Mouse (Mus musculus) embryonic facial prominence, embryonic 11.5 days (tissue): ENCODE data around the gene Lurap1l. TPM values are rescaled to one million over a fixed set of nuclear protein-coding genes. Genes with fewer than 3 reads are reported as not detected.

Experiments
- ATAC-seq: fragments of 200-750 bp; cut with Nextera tagmentation; replicated peaks from 2 replicates; pipeline ENCODE4 v1.8.0; 2017; ENCODE audit warnings: low read depth; ENCODE audit not compliant: insufficient number of reproducible peaks, low FRiP score, low TSS enrichment
- DNase-seq: peaks from one replicate; pipeline ENCODE4 v3.0.0-alpha.2; 2015; ENCODE audit warnings: low spot score
- H3K27ac ChIP-seq: fragments of 300-500 bp; sonication (generic); replicated peaks from 2 replicates; pipeline ENCODE4 v1.5.1; 2014; ENCODE audit warnings: mild to moderate bottlenecking, low read depth, low read length, control low read depth
- H3K27me3 ChIP-seq: fragments of 300-500 bp; sonication (generic); 2 replicates; pipeline ENCODE4 v1.6.1; 2014; ENCODE audit warnings: mild to moderate bottlenecking, low read length, moderate library complexity, mixed read lengths; ENCODE audit not compliant: control insufficient read depth, insufficient read depth
- H3K36me3 ChIP-seq: fragments of 300-500 bp; sonication (generic); replicated peaks from 2 replicates; pipeline ENCODE4 v1.6.1; 2014; ENCODE audit warnings: low read depth, mild to moderate bottlenecking, low read length, moderate library complexity, mixed read lengths; ENCODE audit not compliant: control insufficient read depth, insufficient read depth
- H3K4me1 ChIP-seq: fragments of 300-500 bp; sonication (generic); 2 replicates; pipeline ENCODE4 v1.6.1; 2014; ENCODE audit warnings: low read length, mixed read lengths; ENCODE audit not compliant: control insufficient read depth, insufficient read depth
- H3K4me2 ChIP-seq: fragments of 300-500 bp; sonication (generic); 2 replicates; pipeline ENCODE4 v1.6.1; 2014; ENCODE audit warnings: low read depth, mild to moderate bottlenecking, control low read depth, low read length, moderate library complexity
- H3K4me3 ChIP-seq: fragments of 300-500 bp; sonication (generic); 2 replicates; pipeline ENCODE4 v1.5.1; 2014; ENCODE audit warnings: low read depth, low read length, control low read depth
- H3K9ac ChIP-seq: fragments of 300-500 bp; sonication (generic); replicated peaks from 2 replicates; pipeline ENCODE4 v1.6.1; 2014; ENCODE audit warnings: mild to moderate bottlenecking, control low read depth, low read length
- H3K9me3 ChIP-seq: fragments of 300-500 bp; sonication (generic); replicated peaks from 2 replicates; pipeline ENCODE4 v1.6.1; 2016; ENCODE audit warnings: mild to moderate bottlenecking, low read length, inconsistent platforms, mixed read lengths; ENCODE audit not compliant: control insufficient read depth
- WGBS: fragments of 180-500 bp; shearing (Covaris S2); extraction: QIAGEN DNeasy Blood & Tissue Kit; methylation state at CpG from one replicate; pipeline ENCODE4 v1.1.7; 2014; 5-methylcytosine and 5-hydroxymethylcytosine counted together
- polyA plus RNA-seq: library from polyadenylated mRNA; unstranded; fragments of >200 nt; fragmentation: Nextera tagmentation; extraction: Ambion mirVana; gene quantifications from 2 replicates; pipeline ENCODE4 v1.2.1, GENCODE M21; 2014

Gene Lurap1l
- polyA plus RNA-seq, 1 experiment from 2014 or later, result 3.8 TPM

DNA sequence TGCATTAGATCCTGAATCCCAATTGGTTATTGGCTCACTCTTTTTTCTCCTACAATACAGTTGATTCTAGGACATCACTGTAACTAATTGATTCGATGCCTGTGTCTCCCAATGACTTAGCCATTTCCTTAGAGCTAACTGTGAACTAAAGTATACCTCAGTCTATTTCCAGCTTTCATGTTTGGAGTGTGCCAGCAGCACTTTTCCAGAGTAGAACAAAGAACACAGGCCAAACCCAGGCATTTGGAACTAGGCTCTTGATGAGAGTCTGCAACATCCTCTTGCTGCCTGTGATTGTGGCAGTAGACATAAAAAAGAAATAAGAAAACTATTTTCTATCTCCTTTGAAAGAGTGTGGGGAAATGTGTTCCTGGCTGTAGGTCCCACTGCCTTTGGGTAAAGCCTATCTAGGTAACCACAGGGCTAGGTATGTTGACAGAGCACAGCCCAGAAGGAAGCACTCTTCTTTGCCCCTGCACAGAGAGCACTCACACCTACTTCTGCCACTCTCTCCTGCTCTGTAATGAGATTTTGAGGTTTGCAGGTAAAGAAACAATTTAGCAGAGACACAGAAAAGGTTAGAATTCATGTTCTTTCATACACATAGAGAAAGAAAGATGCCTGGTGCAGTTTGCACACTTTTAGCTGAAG lies 8.9 kb downstream of the Lurap1l start:
- Histone ChIP-seq H3K36me3 (no peaks in the 10 kb centered on the region), H3K4me2 (no peak overlapping the region), H3K9ac (no peak overlapping the region), H3K4me1 (no peaks in the 10 kb centered on the region), H3K27ac (no peak overlapping the region), H3K9me3 (no peaks in the 10 kb centered on the region), H3K4me3 (no peak overlapping the region), H3K27me3 (no peaks in the 10 kb centered on the region)
- ATAC-seq, result no peak
- 53% methylated on average over 1 of the region's 1 CpGs for WGBS
- no peak for DNase-seq

DNA sequence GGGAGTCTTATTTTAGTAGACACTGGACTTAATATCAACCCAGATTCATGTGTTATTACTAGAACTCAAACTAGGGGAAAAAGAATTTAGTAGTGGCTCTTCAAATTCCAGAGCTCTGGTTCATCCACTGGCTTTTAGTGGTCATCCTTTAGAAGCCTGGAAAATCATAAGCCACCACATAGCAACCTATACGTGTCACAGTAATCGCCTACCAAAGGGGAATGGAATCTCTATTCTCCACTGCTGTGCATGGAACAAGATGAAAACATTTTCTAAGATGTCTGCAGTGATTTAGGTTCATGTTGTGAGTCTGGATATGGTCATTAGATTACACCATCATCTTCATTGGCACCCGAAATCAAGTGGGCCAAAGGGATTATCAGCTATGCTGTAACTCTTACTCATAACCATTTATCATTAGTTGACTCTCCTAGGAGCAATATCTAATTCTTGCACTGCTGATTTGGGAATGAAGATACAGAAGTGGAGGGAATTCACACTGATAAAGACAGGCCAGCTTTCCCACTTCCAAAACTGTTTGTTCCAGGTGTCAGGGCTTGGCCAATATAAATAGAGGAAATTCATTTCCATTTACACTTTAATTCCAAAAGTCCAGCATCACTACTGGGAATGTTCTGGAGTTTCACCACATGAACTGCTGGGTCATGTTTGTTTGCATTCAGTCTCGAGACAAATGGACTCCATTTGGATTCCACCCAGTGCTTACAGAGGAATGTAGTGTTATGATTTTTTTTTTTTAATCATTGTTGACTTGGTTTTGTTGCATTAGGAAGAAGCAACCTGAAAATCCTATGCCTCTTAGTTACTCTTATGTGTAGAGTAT lies 11.4 kb downstream of the Lurap1l start:
- H3K4me1 ChIP-seq, result no peaks in the 10 kb centered on the region
- no peaks in the 10 kb centered on the region for H3K36me3 ChIP-seq
- no peak for DNase-seq
- ATAC-seq, result no peak
- no peaks in the 10 kb centered on the region for H3K27me3 ChIP-seq
- H3K27ac ChIP-seq, result no peak overlapping the region
- H3K4me2 ChIP-seq, result no peak overlapping the region
- 83% methylated on average over 4 of the region's 4 CpGs for WGBS
- no peak overlapping the region for H3K4me3 ChIP-seq
- H3K9ac ChIP-seq, result no peak overlapping the region
- no peaks in the 10 kb centered on the region for H3K9me3 ChIP-seq

DNA sequence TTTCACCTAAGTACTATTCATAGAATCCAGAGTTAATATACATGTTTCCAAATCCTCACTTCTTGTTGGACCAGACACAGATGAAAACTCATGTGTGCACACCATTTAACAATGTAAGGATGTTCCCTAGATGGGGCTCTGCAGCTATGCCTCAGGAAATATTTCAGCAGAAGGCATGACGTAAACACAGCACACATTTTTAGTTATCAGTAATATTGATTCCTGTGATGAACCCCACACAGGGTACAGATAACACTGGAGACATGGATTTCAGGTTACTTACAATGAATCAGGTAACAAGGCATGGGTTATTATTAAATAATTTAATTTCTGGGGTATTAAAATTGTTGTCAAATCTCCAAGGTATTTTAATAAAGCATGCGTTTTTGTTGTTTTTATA lies 12.2 kb downstream of the Lurap1l start:
- H3K27ac ChIP-seq, result no peak overlapping the region
- 87% methylated on average over 2 of the region's 2 CpGs for WGBS
- no peak overlapping the region for H3K4me2 ChIP-seq
- no peak for ATAC-seq
- no peak overlapping the region for H3K4me3 ChIP-seq
- no peak overlapping the region for H3K9ac ChIP-seq
- H3K9me3 ChIP-seq, result no peaks in the 10 kb centered on the region
- no peaks in the 10 kb centered on the region for H3K27me3 ChIP-seq
- no peak for DNase-seq
- no peaks in the 10 kb centered on the region for H3K4me1 ChIP-seq
- H3K36me3 ChIP-seq, result no peaks in the 10 kb centered on the region

DNA sequence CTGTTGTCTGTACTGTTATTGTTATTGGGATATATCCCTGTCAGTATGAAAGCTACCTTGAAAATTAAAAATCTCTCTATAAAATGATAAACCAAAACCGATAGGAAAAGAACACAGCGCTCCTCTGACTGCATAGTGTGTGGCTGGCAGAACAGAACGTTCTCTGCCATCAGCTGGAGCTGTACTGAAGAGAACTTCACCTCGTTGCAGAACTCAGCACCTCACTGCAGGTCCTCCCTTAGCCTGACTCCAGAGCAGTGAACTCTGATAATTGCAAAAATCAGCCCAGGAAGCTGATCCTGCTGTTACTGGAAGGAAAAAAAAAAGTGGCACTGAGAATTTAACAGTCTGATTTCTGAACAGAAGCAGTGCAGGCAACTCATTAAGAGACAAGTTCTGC lies 14.4 kb downstream of the Lurap1l start:
- DNase-seq (no peak), ATAC-seq (no peak)
- 76% methylated on average over 4 of the region's 4 CpGs for WGBS
- no peak overlapping the region for H3K4me3 ChIP-seq
- H3K9ac ChIP-seq, result no peak overlapping the region
- no peaks in the 10 kb centered on the region for H3K4me1 ChIP-seq
- no peaks in the 10 kb centered on the region for H3K9me3 ChIP-seq
- no peak overlapping the region for H3K27ac ChIP-seq
- H3K27me3 ChIP-seq, result no peaks in the 10 kb centered on the region
- H3K4me2 ChIP-seq, result no peak overlapping the region
- H3K36me3 ChIP-seq, result no peaks in the 10 kb centered on the region

DNA sequence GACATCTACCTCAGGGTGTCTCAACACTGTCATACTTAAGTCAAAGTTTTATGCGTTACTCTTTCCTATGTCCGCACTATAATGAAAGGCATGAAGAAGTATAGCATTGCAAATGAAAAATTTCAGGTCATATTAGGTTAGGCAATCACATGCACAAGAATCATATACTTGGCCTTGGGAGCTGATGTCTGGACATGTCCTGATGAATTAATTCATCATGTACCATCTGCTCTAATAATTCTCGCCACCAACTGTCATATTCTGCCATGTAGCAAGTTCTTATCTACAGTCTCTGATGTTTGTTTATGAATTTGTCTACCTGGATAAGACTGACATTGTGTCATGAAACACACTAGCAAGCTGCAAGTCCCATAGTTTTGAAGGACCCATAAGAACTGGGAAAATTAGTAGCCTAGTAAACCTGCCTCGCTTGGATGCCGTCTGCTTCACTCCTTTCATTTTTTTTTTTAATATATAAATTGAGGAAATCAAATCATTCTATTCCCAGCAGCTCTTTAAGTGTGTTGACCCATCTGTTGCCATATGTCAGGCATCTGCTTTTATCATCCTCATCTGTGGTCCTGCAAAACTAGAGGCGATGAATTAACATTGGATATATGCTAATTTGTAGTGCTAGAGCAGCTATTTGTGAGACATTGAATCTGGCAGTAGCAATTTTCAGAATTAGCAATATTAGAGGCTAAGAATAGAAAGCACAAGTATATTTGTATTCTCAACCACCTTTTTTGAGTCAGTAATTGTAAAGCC lies 15.5 kb downstream of the Lurap1l start:
- no peak for ATAC-seq
- Histone ChIP-seq H3K9ac (no peak overlapping the region), H3K27ac (no peak overlapping the region), H3K4me2 (no peak overlapping the region), H3K36me3 (no peaks in the 10 kb centered on the region), H3K27me3 (no peaks in the 10 kb centered on the region), H3K4me1 (no peaks in the 10 kb centered on the region), H3K9me3 (no peaks in the 10 kb centered on the region), H3K4me3 (no peak overlapping the region)
- DNase-seq, result no peak
- 89% methylated on average over 6 of the region's 6 CpGs for WGBS

DNA sequence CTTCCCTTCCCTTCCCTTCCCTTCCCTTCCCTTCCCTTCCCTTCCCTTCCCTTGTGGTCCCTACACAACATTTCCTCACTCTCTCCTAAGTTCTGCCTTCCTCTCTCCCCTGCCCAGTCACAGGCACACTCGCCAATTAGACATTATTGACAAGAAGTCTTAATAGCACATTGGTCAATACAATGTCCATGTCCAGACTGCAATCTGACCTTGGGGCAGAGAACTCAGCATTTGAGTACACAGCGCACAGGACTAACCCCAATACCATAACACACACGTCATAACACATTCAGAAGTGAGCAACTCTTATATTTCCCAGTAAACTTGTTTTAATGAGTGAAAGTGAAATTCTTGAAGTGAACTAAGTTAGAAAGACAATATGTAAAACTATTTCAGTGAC lies 24.3 kb downstream of the Lurap1l start:
- Histone ChIP-seq H3K4me3 (no peak overlapping the region), H3K27ac (no peak overlapping the region), H3K4me1 (no peaks in the 10 kb centered on the region), H3K9me3 (no peaks in the 10 kb centered on the region), H3K4me2 (no peak overlapping the region), H3K27me3 (no peaks in the 10 kb centered on the region), H3K36me3 (no peaks in the 10 kb centered on the region), H3K9ac (no peak overlapping the region)
- no peak for ATAC-seq
- no peak for DNase-seq
- 85% methylated on average over 3 of the region's 3 CpGs for WGBS

DNA sequence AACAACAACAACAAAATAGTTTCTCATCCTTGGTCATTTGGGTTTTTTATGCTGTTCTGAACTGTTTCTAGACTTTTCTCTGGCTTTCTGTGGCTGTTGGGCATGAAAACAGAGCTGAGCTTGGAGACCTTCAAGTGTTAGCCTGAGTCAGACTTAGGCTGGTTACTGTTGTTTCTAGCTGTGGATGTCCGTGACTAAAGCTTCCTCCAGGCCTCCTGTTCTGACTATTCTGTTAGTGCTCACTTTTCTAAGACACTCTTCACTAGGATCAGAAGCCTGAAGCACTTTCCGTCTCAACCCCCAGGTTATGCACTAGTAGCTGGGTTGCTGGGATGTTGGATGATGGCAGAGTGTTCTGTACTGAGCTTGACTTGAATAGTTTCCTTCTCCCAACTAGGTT lies 28.7 kb downstream of the Lurap1l start:
- H3K36me3 ChIP-seq, result no peaks in the 10 kb centered on the region
- H3K27ac ChIP-seq, result no peak overlapping the region
- no peaks in the 10 kb centered on the region for H3K9me3 ChIP-seq
- no peaks in the 10 kb centered on the region for H3K4me1 ChIP-seq
- 76% methylated on average over 2 of the region's 2 CpGs for WGBS
- no peaks in the 10 kb centered on the region for H3K27me3 ChIP-seq
- DNase-seq (no peak), ATAC-seq (no peak)
- no peak overlapping the region for H3K4me2 ChIP-seq
- no peak overlapping the region for H3K4me3 ChIP-seq
- H3K9ac ChIP-seq, result no peak overlapping the region

DNA sequence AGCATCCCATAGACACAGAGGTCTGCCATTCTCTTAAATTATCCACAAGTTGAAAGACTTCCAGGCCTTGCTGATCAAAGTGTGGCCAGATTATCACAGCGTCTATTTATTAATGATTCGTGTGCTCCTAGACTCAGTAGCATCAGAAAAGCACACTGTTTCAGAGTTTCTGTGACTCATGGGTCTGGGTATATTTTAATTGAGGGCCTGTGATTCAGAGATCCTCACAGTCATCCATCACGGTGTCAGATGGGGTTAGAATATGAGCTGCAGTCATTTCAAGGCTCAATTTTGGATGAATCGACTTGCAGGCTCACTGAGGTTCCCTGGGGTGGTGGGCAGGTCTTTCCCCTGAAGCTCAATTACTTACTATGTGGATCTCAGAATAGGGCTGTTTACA lies 30.5 kb downstream of the Lurap1l start:
- WGBS, result 84% methylated on average over 4 of the region's 4 CpGs
- Histone ChIP-seq H3K4me2 (no peak overlapping the region), H3K4me1 (no peaks in the 10 kb centered on the region), H3K9me3 (no peaks in the 10 kb centered on the region), H3K9ac (no peak overlapping the region), H3K27me3 (no peaks in the 10 kb centered on the region), H3K4me3 (no peak overlapping the region), H3K27ac (no peak overlapping the region), H3K36me3 (no peaks in the 10 kb centered on the region)
- DNase-seq (no peak), ATAC-seq (no peak)
